Mouse (Mus musculus) lung, embryonic 16.5 days (tissue): ENCODE data around the gene Amn. TPM values are rescaled to one million over a fixed set of nuclear protein-coding genes. Genes with fewer than 3 reads are reported as not detected.

ENCODE experiments used
- ATAC-seq: fragments of 200-750 bp; cut with Nextera tagmentation; 2 replicates; pipeline ENCODE4 v1.8.0; 2017; ENCODE audit warnings: low read depth, mild to moderate bottlenecking, moderate library complexity
- H3K27ac ChIP-seq: fragments of 300-500 bp; sonication (generic); 2 replicates; pipeline ENCODE4 v1.5.1; 2014; ENCODE audit warnings: mild to moderate bottlenecking, control low read depth, low read length
- H3K27me3 ChIP-seq: fragments of 300-500 bp; sonication (generic); 2 replicates; pipeline ENCODE4 v1.6.1; 2014; ENCODE audit warnings: low read depth, low read length, mixed read lengths; ENCODE audit not compliant: control insufficient read depth, insufficient read depth
- H3K36me3 ChIP-seq: fragments of 300-500 bp; sonication (generic); 2 replicates; pipeline ENCODE4 v1.6.1; 2014; ENCODE audit warnings: low read length; ENCODE audit not compliant: control insufficient read depth, insufficient read depth
- H3K4me1 ChIP-seq: fragments of 300-500 bp; sonication (generic); replicated peaks from 2 replicates; pipeline ENCODE4 v1.6.1; 2014; ENCODE audit warnings: low read length, mixed read lengths; ENCODE audit not compliant: control insufficient read depth, insufficient read depth
- H3K4me2 ChIP-seq: fragments of 300-500 bp; sonication (generic); 2 replicates; pipeline ENCODE4 v1.6.1; 2014; ENCODE audit warnings: low read depth, low read length, control low read depth
- H3K4me3 ChIP-seq: fragments of 300-500 bp; sonication (generic); 2 replicates; pipeline ENCODE4 v1.5.1; 2014; ENCODE audit warnings: mild to moderate bottlenecking, low read length, control low read depth
- H3K9ac ChIP-seq: fragments of 300-500 bp; sonication (generic); 2 replicates; pipeline ENCODE4 v1.6.1; 2014; ENCODE audit warnings: low read length, control low read depth
- H3K9me3 ChIP-seq: fragments of 300-500 bp; sonication (generic); 2 replicates; pipeline ENCODE4 v1.6.1; 2016; ENCODE audit warnings: low read length; ENCODE audit not compliant: control insufficient read depth
- WGBS: fragments of 180-500 bp; shearing (Covaris S2); extraction: QIAGEN DNeasy Blood & Tissue Kit; methylation state at CpG from one replicate; pipeline ENCODE4 v1.1.7; 2014; 5-methylcytosine and 5-hydroxymethylcytosine counted together
- polyA plus RNA-seq: library from polyadenylated mRNA; unstranded; fragments of >200 nt; fragmentation: Nextera tagmentation; extraction: Ambion mirVana; gene quantifications from 2 replicates; pipeline ENCODE4 v1.2.1, GENCODE M21; 2015

Amn gene
- polyA plus RNA-seq, 1 experiment from 2014 or later = 0.44 TPM

- H3K4me3 ChIP-seq = no peak overlapping the region
- no peak overlapping the region for H3K9ac ChIP-seq
- ATAC-seq = no peak
Measured at GRCm38 (mm10) chr12:111250116-111250515, 20.8 kb upstream of the Amn start.

GRCm38 (mm10) chr12:111251227-111251626 is 19.7 kb upstream of the Amn start:
- WGBS = 59% methylated on average over 9 of the region's 9 CpGs
- no peaks in the 10 kb centered on the region for H3K27me3 ChIP-seq
- H3K4me1 ChIP-seq = no peaks in the 10 kb centered on the region
- no peaks in the 10 kb centered on the region for H3K9me3 ChIP-seq
- no peak overlapping the region for H3K9ac ChIP-seq
- H3K4me3 ChIP-seq = no peak overlapping the region
- no peak overlapping the region for H3K27ac ChIP-seq
- H3K36me3 ChIP-seq = no peaks in the 10 kb centered on the region; the same call in 1 of the 2 replicates
- H3K4me2 ChIP-seq = no peak overlapping the region
- ATAC-seq = no peak

More at GRCm38 (mm10) chr12:111250116-111250515, 20.8 kb upstream of the Amn start:
- Histone ChIP-seq H3K4me2 (no peak overlapping the region), H3K27ac (no peak overlapping the region), H3K4me1 (no peaks in the 10 kb centered on the region), H3K9me3 (no peaks in the 10 kb centered on the region), H3K36me3 (no peaks in the 10 kb centered on the region; the same call in 1 of the 2 replicates), H3K27me3 (no peaks in the 10 kb centered on the region)
- WGBS = 87% methylated on average over 8 of the region's 8 CpGs

GRCm38 (mm10) chr12:111263650-111264049 is 7.2 kb upstream of the Amn start:
- 96% methylated on average over 16 of the region's 16 CpGs for WGBS
- no peak overlapping the region for H3K4me3 ChIP-seq
- H3K9ac ChIP-seq = no peak overlapping the region
- no peak for ATAC-seq
- H3K4me1 ChIP-seq = no peaks in the 10 kb centered on the region
- no peak overlapping the region for H3K27ac ChIP-seq
- H3K27me3 ChIP-seq = no peaks in the 10 kb centered on the region
- H3K9me3 ChIP-seq = no peaks in the 10 kb centered on the region
- peaks cover 11% of the 10 kb centered on the region; the same call in 1 of the 2 replicates for H3K36me3 ChIP-seq
- no peak overlapping the region for H3K4me2 ChIP-seq

GRCm38 (mm10) chr12:111265212-111265611 is 5.7 kb upstream of the Amn start:
- Histone ChIP-seq H3K36me3 (peaks cover 11% of the 10 kb centered on the region; the same call in 1 of the 2 replicates), H3K4me3 (no peak overlapping the region), H3K4me1 (no peaks in the 10 kb centered on the region), H3K9me3 (no peaks in the 10 kb centered on the region), H3K9ac (no peak overlapping the region), H3K27me3 (peaks cover 8% of the 10 kb centered on the region), H3K4me2 (no peak overlapping the region), H3K27ac (no peak overlapping the region)
- WGBS = 68% methylated on average over 5 of the region's 5 CpGs
- no peak for ATAC-seq

GRCm38 (mm10) chr12:111266592-111266991 is 4.3 kb upstream of the Amn start:
- no peak overlapping the region for H3K4me2 ChIP-seq
- peaks cover 22% of the 10 kb centered on the region for H3K27me3 ChIP-seq
- no peak overlapping the region for H3K27ac ChIP-seq
- 70% methylated on average over 12 of the region's 12 CpGs for WGBS
- H3K36me3 ChIP-seq = peaks cover 6% of the 10 kb centered on the region; the same call in 1 of the 2 replicates
- no peaks in the 10 kb centered on the region for H3K9me3 ChIP-seq
- no peak for ATAC-seq
- H3K4me3 ChIP-seq = no peak overlapping the region
- no peak overlapping the region for H3K9ac ChIP-seq
- H3K4me1 ChIP-seq = 0 out of 2 replicates have a peak, but pooled peaks cover 3% of the 10 kb centered on the region

GRCm38 (mm10) chr12:111267673-111268325 is 3.1 kb upstream of the Amn start:
- no peak overlapping the region for H3K4me3 ChIP-seq
- WGBS = 56% methylated on average over 4 of the region's 4 CpGs
- no peak for ATAC-seq
- no peaks in the 10 kb centered on the region for H3K9me3 ChIP-seq
- H3K4me2 ChIP-seq = no peak overlapping the region
- no peak overlapping the region for H3K9ac ChIP-seq
- H3K4me1 ChIP-seq = 0 out of 2 replicates have a peak, but pooled peaks cover 3% of the 10 kb centered on the region
- H3K36me3 ChIP-seq = 0 out of 2 replicates have a peak, but pooled peaks cover 2% of the 10 kb centered on the region
- H3K27me3 ChIP-seq = peaks cover 33% of the 10 kb centered on the region
- H3K27ac ChIP-seq = no peak overlapping the region

- WGBS = 6% methylated on average over 25 of the region's 28 CpGs
Measured at GRCm38 (mm10) chr12:111271406-111271805, 511 bp downstream of the Amn start.

GRCm38 (mm10) chr12:111271966-111272365 is 1.1 kb downstream of the Amn start:
- Histone ChIP-seq H3K27ac (no peak overlapping the region), H3K9ac (no peak overlapping the region), H3K4me1 (peaks cover 21% of the 10 kb centered on the region), H3K9me3 (no peaks in the 10 kb centered on the region), H3K4me3 (no peak overlapping the region), H3K36me3 (no peaks in the 10 kb centered on the region), H3K4me2 (no peak overlapping the region), H3K27me3 (peaks cover 74% of the 10 kb centered on the region)
- 13% methylated on average over 8 of the region's 8 CpGs for WGBS
- ATAC-seq = no peak

More at GRCm38 (mm10) chr12:111271406-111271805, 511 bp downstream of the Amn start:
- no peak overlapping the region for H3K27ac ChIP-seq
- peaks cover 69% of the 10 kb centered on the region for H3K27me3 ChIP-seq
- peak overlapping the region; percentile 23 for H3K4me3 ChIP-seq
- no peaks in the 10 kb centered on the region for H3K9me3 ChIP-seq
- ATAC-seq = no peak
- peak overlapping the region; percentile 25; the same call in 1 of the 2 replicates for H3K4me2 ChIP-seq
- H3K4me1 ChIP-seq = peaks cover 21% of the 10 kb centered on the region
- no peaks in the 10 kb centered on the region for H3K36me3 ChIP-seq
- no peak overlapping the region for H3K9ac ChIP-seq

- Histone ChIP-seq H3K36me3 (no peaks in the 10 kb centered on the region), H3K4me1 (peaks cover 21% of the 10 kb centered on the region), H3K9me3 (no peaks in the 10 kb centered on the region), H3K27ac (no peak overlapping the region), H3K4me3 (no peak overlapping the region), H3K4me2 (no peak overlapping the region), H3K9ac (no peak overlapping the region), H3K27me3 (peaks cover 77% of the 10 kb centered on the region)
- ATAC-seq = no peak
- WGBS = 20% methylated on average over 12 of the region's 12 CpGs
Measured at GRCm38 (mm10) chr12:111272420-111272819, 1.5 kb downstream of the Amn start.
